Mouse (Mus musculus) liver, adult 2 months (tissue): ENCODE results near the gene St6galnac3. TPM values are rescaled to one million over a fixed set of nuclear protein-coding genes. Genes with fewer than 3 reads are reported as not detected.

Experiments
- DNase-seq: peaks from one replicate; pipeline ENCODE4 v3.0.0-alpha.2; 2011; ENCODE audit warnings: low read depth, low spot score; ENCODE audit errors: extremely low read depth
- H3K27ac ChIP-seq: fragments of 200-500 bp; replicated peaks from 2 replicates; pipeline ENCODE4 v1.5.1; 2012; ENCODE audit warnings: low read depth, mild to moderate bottlenecking, control low read depth, inconsistent platforms, low read length; ENCODE audit not compliant: insufficient read depth
- H3K27me3 ChIP-seq: fragments of 200-500 bp; 2 replicates; pipeline ENCODE4 v1.6.1; 2012; ENCODE audit warnings: mild to moderate bottlenecking, moderate library complexity, low read length, inconsistent platforms; ENCODE audit not compliant: control insufficient read depth, insufficient read depth
- H3K36me3 ChIP-seq: fragments of 200-500 bp; 2 replicates; pipeline ENCODE4 v1.6.1; 2012; ENCODE audit warnings: low read length, inconsistent platforms; ENCODE audit not compliant: control insufficient read depth, insufficient read depth
- H3K4me1 ChIP-seq: fragments of 200-500 bp; 2 replicates; pipeline ENCODE4 v1.6.1; 2011; ENCODE audit warnings: low read length; ENCODE audit not compliant: control insufficient read depth, insufficient read depth
- H3K4me3 ChIP-seq: fragments of 200-500 bp; 2 replicates; pipeline ENCODE4 v1.5.1; 2011; ENCODE audit warnings: low read depth, mild to moderate bottlenecking, control low read depth, low read length, moderate library complexity; ENCODE audit not compliant: insufficient read depth
- H3K79me2 ChIP-seq: fragments of 200-500 bp; 2 replicates; pipeline ENCODE4 v1.6.1; 2012; ENCODE audit warnings: inconsistent platforms, mild to moderate bottlenecking, low read length, moderate library complexity; ENCODE audit not compliant: control insufficient read depth, insufficient read depth
- H3K9ac ChIP-seq: fragments of 200-500 bp; 2 replicates; pipeline ENCODE4 v1.6.1; 2012; ENCODE audit warnings: low read depth, mild to moderate bottlenecking, control low read depth, inconsistent platforms, low read length
- CTCF ChIP-seq: fragments of 200-500 bp; IDR thresholded peaks from 2 replicates; pipeline ENCODE4 v1.5.1; 2011; ENCODE audit warnings: low read depth, low read length, control low read depth
- POLR2A ChIP-seq: fragments of 200-500 bp; IDR thresholded peaks from 2 replicates; pipeline ENCODE4 v1.6.1; 2011; ENCODE audit warnings: low read length, control low read depth; ENCODE audit not compliant: insufficient read depth; ENCODE audit errors: extremely low read depth
- WGBS: fragments of 180-500 bp; shearing (Covaris S2); methylation state at CpG from one replicate; pipeline ENCODE4 v1.1.7; 2018; 5-methylcytosine and 5-hydroxymethylcytosine counted together
- polyA plus RNA-seq: library from polyadenylated mRNA; depleted of rRNA; stranded (reverse); fragments of >200 nt; gene quantifications from 2 replicates; pipeline ENCODE4 v1.2.3, GENCODE M21; 2012
- total RNA-seq: library from RNA; depleted of rRNA; stranded (reverse); fragments of >200 nt; gene quantifications from 2 replicates; pipeline ENCODE4 v1.2.3, GENCODE M21; 2014

The St6galnac3 gene
- total and polyA plus RNA-seq, 2 experiments = 0.24 to 0.83 TPM

- Histone ChIP-seq H3K27me3 (no peaks in the 10 kb centered on the region), H3K36me3 (no peaks in the 10 kb centered on the region), H3K4me1 (no peaks in the 10 kb centered on the region), H3K27ac (no peak overlapping the region), H3K4me3 (no peak overlapping the region), H3K79me2 (no peaks in the 10 kb centered on the region), H3K9ac (no peak overlapping the region)
- WGBS = 80% methylated on average over 6 of the region's 6 CpGs
- DNase-seq = no peak
- no peak for TF ChIP-seq CTCF
- TF ChIP-seq POLR2A = no peak
Observed at GRCm38 (mm10) chr3:153354186-153354987, 370.6 kb downstream of the St6galnac3 start.

GRCm38 (mm10) chr3:153353313-153354103 is 371.5 kb downstream of the St6galnac3 start:
- Histone ChIP-seq H3K4me1 (no peaks in the 10 kb centered on the region), H3K27me3 (no peaks in the 10 kb centered on the region), H3K9ac (no peak overlapping the region), H3K4me3 (no peak overlapping the region), H3K36me3 (no peaks in the 10 kb centered on the region), H3K79me2 (no peaks in the 10 kb centered on the region), H3K27ac (no peak overlapping the region)
- no peak for TF ChIP-seq CTCF
- TF ChIP-seq POLR2A = no peak
- 93% methylated on average over 16 of the region's 16 CpGs for WGBS
- DNase-seq = no peak

- no peak overlapping the region for H3K4me3 ChIP-seq
- no peaks in the 10 kb centered on the region for H3K79me2 ChIP-seq
- no peaks in the 10 kb centered on the region for H3K4me1 ChIP-seq
- H3K27ac ChIP-seq = no peak overlapping the region
- H3K9ac ChIP-seq = no peak overlapping the region
- no peaks in the 10 kb centered on the region for H3K36me3 ChIP-seq
- 88% methylated on average over 10 of the region's 10 CpGs for WGBS
- no peaks in the 10 kb centered on the region for H3K27me3 ChIP-seq
- no peak for DNase-seq
- TF ChIP-seq CTCF = no peak
- no peak for TF ChIP-seq POLR2A
Observed at GRCm38 (mm10) chr3:153349981-153350380, 375.0 kb downstream of the St6galnac3 start.

- no peaks in the 10 kb centered on the region for H3K79me2 ChIP-seq
- TF ChIP-seq POLR2A (no peak), CTCF (no peak)
- DNase-seq = no peak
- no peaks in the 10 kb centered on the region for H3K4me1 ChIP-seq
- no peaks in the 10 kb centered on the region for H3K27me3 ChIP-seq
- H3K36me3 ChIP-seq = no peaks in the 10 kb centered on the region
- H3K9ac ChIP-seq = no peak overlapping the region
- no peak overlapping the region for H3K4me3 ChIP-seq
- 88% methylated on average over 9 of the region's 9 CpGs for WGBS
- H3K27ac ChIP-seq = no peak overlapping the region
Observed at GRCm38 (mm10) chr3:153348797-153349465, 376.0 kb downstream of the St6galnac3 start.

GRCm38 (mm10) chr3:153344979-153345378 is 380.0 kb downstream of the St6galnac3 start:
- no peak overlapping the region for H3K9ac ChIP-seq
- DNase-seq = no peak
- no peak overlapping the region for H3K4me3 ChIP-seq
- WGBS = 83% methylated on average over 5 of the region's 5 CpGs
- H3K27me3 ChIP-seq = no peaks in the 10 kb centered on the region
- TF ChIP-seq POLR2A (no peak), CTCF (no peak)
- H3K4me1 ChIP-seq = no peaks in the 10 kb centered on the region
- no peaks in the 10 kb centered on the region for H3K36me3 ChIP-seq
- H3K27ac ChIP-seq = no peak overlapping the region
- no peaks in the 10 kb centered on the region for H3K79me2 ChIP-seq
